Mouse (Mus musculus): ENCODE results near the gene Lamp1. TPM values are rescaled to one million over a fixed set of nuclear protein-coding genes. Genes with fewer than 3 reads are reported as not detected.

The Lamp1 gene
- polyA plus RNA-seq, 1 experiment from 2014 or later, result 242 TPM

DNA sequence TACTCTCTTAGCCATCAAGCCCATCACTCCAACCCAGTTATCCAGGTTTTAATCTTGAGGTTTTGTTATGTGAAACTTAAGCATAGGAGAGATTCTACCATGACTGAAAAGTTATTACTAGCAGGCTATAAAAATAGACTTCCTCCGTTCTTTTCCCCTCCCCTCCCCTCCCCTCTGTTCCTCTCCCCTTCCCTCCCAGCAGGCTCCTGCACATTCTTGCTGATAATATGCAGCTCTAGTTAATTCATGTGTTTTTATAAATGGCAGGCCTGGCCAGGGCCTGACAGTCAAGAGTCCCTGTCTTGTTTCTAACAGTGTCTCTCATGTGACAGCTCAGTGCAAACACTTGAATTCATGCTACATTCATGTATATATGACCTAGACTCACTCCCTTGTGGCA, 11.5 kb downstream of the Lamp1 start:
- no peak overlapping the region for H3K9ac ChIP-seq (replicated peaks)
- no peaks in the 10 kb centered on the region for H3K4me1 ChIP-seq
- H3K27me3 ChIP-seq, result no peaks in the 10 kb centered on the region
- peaks cover 93% of the 10 kb centered on the region for H3K36me3 ChIP-seq
- H3K4me2 ChIP-seq (replicated peaks), result no peak overlapping the region
- H3K4me3 ChIP-seq, result no peak overlapping the region
- no peak overlapping the region for H3K27ac ChIP-seq (replicated peaks)
- H3K9me3 ChIP-seq, result no peaks in the 10 kb centered on the region
- 75% methylated on average over 1 of the region's 1 CpGs for WGBS
- no peak for ATAC-seq (ENCODE audit: low FRiP score, low read depth)

DNA sequence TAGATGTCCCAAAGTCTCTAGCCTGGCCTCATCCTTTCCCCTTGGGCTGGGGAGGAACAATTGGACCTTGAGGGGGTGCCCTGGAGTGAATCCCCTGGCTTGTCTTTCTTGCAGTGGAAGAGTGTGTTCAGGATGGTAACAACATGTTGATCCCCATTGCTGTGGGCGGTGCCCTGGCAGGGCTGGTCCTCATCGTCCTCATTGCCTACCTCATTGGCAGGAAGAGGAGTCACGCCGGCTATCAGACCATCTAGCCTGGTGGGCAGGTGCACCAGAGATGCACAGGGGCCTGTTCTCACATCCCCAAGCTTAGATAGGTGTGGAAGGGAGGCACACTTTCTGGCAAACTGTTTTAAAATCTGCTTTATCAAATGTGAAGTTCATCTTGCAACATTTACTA, 15.3 kb downstream of the Lamp1 start:
- no peak overlapping the region for H3K27ac ChIP-seq (replicated peaks)
- H3K4me3 ChIP-seq, result no peak overlapping the region
- H3K36me3 ChIP-seq, result peaks cover 93% of the 10 kb centered on the region
- ATAC-seq (ENCODE audit: low FRiP score, low read depth), result no peak
- no peaks in the 10 kb centered on the region for H3K9me3 ChIP-seq
- WGBS, result 90% methylated on average over 4 of the region's 4 CpGs
- H3K27me3 ChIP-seq, result no peaks in the 10 kb centered on the region
- no peak overlapping the region for H3K4me2 ChIP-seq (replicated peaks)
- H3K9ac ChIP-seq (replicated peaks), result no peak overlapping the region
- no peaks in the 10 kb centered on the region for H3K4me1 ChIP-seq

DNA sequence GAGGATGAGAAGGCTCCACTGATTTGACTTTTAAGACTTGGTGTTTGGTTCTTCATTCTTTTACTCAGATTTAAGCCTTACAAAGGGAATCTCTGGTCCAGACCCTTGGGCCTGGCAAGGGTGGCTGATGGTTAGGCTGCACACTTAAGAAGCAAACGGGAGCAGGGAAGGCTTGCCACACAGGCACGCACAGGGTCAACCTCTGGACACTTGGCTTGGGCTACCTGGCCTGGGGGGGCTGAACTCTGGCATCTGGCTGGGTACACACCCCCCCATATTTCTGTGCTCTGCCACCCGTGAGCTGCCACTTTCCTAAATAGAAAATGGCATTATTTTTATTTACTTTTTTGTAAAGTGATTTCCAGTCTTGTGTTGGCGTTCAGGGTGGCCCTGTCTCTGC, 15.8 kb downstream of the Lamp1 start:
- Histone ChIP-seq H3K4me2 (replicated peaks) (no peak overlapping the region), H3K27ac (replicated peaks) (no peak overlapping the region), H3K9me3 (no peaks in the 10 kb centered on the region), H3K4me3 (no peak overlapping the region), H3K36me3 (peaks cover 92% of the 10 kb centered on the region), H3K27me3 (no peaks in the 10 kb centered on the region), H3K9ac (replicated peaks) (no peak overlapping the region), H3K4me1 (no peaks in the 10 kb centered on the region)
- ATAC-seq (ENCODE audit: low FRiP score, low read depth), result no peak
- 92% methylated on average over 4 of the region's 4 CpGs for WGBS

DNA sequence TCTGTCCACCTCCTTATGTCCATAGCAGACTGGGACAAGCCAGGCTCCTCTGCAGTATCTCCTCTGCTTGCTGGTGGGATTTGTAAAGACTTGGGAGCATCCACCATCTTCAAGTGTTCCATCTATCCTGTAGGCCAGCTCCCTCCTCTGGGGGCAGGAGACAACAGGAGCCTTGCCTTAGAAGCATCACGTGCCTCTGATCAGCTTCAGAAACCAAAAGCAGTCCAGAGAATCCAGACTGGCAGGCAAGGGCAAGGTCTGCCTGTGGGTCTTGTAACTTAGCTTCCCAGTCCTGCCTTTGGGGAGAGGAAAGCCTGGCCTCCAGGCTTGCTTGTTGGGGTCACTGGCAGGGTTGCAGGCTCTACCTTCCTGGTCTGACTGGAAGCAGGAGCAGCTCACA, 16.7 kb downstream of the Lamp1 start:
- H3K9me3 ChIP-seq, result no peaks in the 10 kb centered on the region
- ATAC-seq (ENCODE audit: low FRiP score, low read depth), result no peak
- 79% methylated on average over 1 of the region's 1 CpGs for WGBS
- H3K9ac ChIP-seq (replicated peaks), result no peak overlapping the region
- no peak overlapping the region for H3K4me3 ChIP-seq
- peaks cover 84% of the 10 kb centered on the region for H3K36me3 ChIP-seq
- H3K4me1 ChIP-seq, result no peaks in the 10 kb centered on the region
- no peaks in the 10 kb centered on the region for H3K27me3 ChIP-seq
- H3K27ac ChIP-seq (replicated peaks), result no peak overlapping the region
- H3K4me2 ChIP-seq (replicated peaks), result no peak overlapping the region

DNA sequence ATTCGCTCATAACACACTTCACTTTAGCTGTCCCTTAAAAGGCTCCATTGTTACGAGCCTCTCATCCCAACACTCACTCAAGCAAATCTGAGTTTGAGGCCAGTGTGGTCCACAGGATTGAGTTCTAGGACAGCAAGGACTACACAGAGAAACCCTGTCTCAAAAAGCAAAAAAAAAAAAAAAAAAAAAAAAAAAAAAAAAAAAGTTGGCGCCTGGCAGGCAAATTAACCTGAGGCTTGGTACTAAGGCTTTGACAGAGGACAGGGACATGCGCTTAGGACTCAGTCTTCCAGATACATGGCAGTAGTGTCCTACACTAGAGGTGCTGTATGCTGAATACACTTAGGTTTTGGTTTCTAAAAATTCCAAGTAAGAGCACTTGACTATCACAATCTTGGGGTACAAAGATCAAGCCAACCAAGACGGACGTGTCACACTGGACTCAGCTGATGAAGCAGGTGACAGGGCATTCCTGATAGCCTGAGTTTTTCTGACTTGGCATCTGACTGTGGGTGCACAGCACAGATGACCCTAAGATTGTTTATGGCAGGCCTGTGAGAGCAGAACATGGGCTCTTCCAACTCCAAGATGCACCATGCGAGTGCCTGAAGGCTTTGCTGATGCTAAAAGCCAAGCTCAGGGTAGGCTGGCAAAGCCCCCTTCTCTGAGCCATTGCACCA, 18.4 kb downstream of the Lamp1 start:
- Histone ChIP-seq H3K4me1 (no peaks in the 10 kb centered on the region), H3K4me3 (no peak overlapping the region), H3K27ac (replicated peaks) (no peak overlapping the region), H3K4me2 (replicated peaks) (no peak overlapping the region), H3K9me3 (no peaks in the 10 kb centered on the region), H3K27me3 (no peaks in the 10 kb centered on the region), H3K9ac (replicated peaks) (no peak overlapping the region), H3K36me3 (peaks cover 68% of the 10 kb centered on the region)
- ATAC-seq (ENCODE audit: low FRiP score, low read depth), result no peak
- WGBS, result 95% methylated on average over 7 of the region's 7 CpGs

DNA sequence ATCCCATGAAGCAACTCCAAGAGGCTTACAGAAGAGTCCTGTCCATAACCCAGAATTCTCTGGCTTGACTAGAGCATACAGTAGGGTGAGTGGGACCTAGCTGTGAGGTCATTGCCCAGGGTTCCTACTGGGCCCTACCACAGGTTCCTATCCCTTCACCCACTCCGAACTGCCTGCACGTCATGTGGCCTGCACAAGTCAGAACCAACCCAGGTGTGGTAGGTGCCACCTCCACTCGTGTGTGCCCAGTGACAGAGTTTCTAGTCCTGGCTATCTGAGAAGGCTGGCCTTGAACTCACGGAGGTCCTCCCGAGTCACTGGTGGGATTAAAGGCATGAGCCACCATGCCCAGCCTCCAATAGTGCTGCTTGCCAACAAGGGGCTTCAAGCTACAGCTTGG, 19.2 kb downstream of the Lamp1 start:
- 90% methylated on average over 5 of the region's 5 CpGs for whole genome bisulfite sequencing

DNA sequence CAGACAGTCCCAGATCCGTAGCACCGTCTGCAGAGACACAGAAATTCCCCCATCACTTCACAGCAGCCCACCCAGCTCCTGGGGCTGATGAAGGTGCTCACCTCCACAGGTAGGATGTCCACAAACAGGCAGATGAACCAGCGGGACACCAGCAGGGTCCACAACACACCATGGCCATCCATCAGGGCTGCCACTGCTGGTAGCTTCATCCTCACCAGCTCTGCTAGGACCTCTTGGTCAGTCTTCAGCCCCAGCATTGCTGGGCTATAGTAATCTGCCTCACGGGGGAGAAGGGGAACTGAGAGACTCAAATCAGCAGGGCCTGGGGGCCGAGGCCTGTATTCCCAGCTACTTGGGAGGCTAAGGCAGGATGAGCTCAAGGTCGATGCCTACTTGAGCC, 20.5 kb downstream of the Lamp1 start:
- Histone ChIP-seq H3K9me3 (no peaks in the 10 kb centered on the region), H3K4me1 (no peaks in the 10 kb centered on the region), H3K9ac (replicated peaks) (0 out of 2 replicates have a peak overlapping the region, but pooled peaks have one; percentile 24), H3K27me3 (no peaks in the 10 kb centered on the region), H3K4me3 (no peak overlapping the region), H3K36me3 (peaks cover 48% of the 10 kb centered on the region), H3K4me2 (replicated peaks) (no peak overlapping the region), H3K27ac (replicated peaks) (no peak overlapping the region)
- ATAC-seq (ENCODE audit: low FRiP score, low read depth), result no peak
- WGBS, result 75% methylated on average over 6 of the region's 6 CpGs

More for the DNA sequence above, 19.2 kb downstream of the Lamp1 start:
- no peaks in the 10 kb centered on the region for H3K4me1 ChIP-seq
- no peak overlapping the region for H3K27ac ChIP-seq (replicated peaks)
- H3K9me3 ChIP-seq, result no peaks in the 10 kb centered on the region
- no peak for ATAC-seq (ENCODE audit: low FRiP score, low read depth)
- no peak overlapping the region for H3K9ac ChIP-seq (replicated peaks)
- H3K36me3 ChIP-seq, result peaks cover 60% of the 10 kb centered on the region
- H3K27me3 ChIP-seq, result no peaks in the 10 kb centered on the region
- no peak overlapping the region for H3K4me2 ChIP-seq (replicated peaks)
- H3K4me3 ChIP-seq, result no peak overlapping the region

DNA sequence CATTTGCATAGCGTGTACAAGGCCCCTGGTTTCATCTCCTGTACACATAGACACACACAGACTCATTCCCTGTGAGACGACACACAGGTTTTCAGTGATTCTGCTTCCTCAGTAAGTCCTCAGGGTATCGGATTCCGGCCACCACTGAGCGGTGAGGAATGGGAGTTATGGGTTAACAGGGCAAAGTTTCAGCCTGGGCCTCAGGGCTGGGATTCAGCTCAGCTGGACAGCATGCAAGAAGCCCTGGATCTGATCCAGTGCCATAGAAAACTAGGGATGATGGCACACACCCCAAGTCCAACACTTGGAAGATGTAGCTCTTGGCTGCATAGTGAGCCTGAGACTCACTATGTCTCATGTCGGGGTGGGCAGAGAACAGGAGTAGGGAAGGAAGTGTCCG, 21.0 kb downstream of the Lamp1 start:
- Histone ChIP-seq H3K4me2 (replicated peaks) (no peak overlapping the region), H3K4me3 (no peak overlapping the region), H3K4me1 (no peaks in the 10 kb centered on the region), H3K27ac (replicated peaks) (no peak overlapping the region), H3K9me3 (no peaks in the 10 kb centered on the region), H3K27me3 (no peaks in the 10 kb centered on the region), H3K9ac (replicated peaks) (no peak overlapping the region), H3K36me3 (peaks cover 48% of the 10 kb centered on the region)
- ATAC-seq (ENCODE audit: low FRiP score, low read depth), result no peak
- 86% methylated on average over 7 of the region's 7 CpGs for WGBS

DNA sequence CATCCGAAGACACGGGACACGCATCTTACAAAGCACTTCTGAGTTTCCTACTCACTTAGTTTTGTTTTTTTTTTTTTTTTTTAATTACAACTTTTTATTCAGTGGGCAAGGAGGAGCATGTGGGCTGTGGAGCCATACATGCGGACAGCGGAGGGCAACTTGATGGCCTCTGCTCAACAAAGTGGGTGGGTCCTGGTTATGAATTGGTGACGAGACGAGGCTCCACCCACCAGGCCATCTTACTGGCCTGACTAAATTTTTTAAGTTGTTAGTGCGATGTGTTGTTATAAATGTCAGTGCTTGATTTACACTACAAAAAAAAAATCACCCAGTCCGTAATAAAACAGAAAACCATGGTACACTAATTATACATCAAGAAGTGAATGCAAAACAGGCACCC, 21.4 kb downstream of the Lamp1 start:
- no peak for ATAC-seq (ENCODE audit: low FRiP score, low read depth)
- Histone ChIP-seq H3K9ac (replicated peaks) (no peak overlapping the region), H3K27ac (replicated peaks) (no peak overlapping the region), H3K4me3 (no peak overlapping the region), H3K27me3 (no peaks in the 10 kb centered on the region), H3K4me1 (no peaks in the 10 kb centered on the region), H3K9me3 (no peaks in the 10 kb centered on the region), H3K4me2 (replicated peaks) (no peak overlapping the region), H3K36me3 (peaks cover 48% of the 10 kb centered on the region)
- WGBS, result 89% methylated on average over 9 of the region's 9 CpGs

DNA sequence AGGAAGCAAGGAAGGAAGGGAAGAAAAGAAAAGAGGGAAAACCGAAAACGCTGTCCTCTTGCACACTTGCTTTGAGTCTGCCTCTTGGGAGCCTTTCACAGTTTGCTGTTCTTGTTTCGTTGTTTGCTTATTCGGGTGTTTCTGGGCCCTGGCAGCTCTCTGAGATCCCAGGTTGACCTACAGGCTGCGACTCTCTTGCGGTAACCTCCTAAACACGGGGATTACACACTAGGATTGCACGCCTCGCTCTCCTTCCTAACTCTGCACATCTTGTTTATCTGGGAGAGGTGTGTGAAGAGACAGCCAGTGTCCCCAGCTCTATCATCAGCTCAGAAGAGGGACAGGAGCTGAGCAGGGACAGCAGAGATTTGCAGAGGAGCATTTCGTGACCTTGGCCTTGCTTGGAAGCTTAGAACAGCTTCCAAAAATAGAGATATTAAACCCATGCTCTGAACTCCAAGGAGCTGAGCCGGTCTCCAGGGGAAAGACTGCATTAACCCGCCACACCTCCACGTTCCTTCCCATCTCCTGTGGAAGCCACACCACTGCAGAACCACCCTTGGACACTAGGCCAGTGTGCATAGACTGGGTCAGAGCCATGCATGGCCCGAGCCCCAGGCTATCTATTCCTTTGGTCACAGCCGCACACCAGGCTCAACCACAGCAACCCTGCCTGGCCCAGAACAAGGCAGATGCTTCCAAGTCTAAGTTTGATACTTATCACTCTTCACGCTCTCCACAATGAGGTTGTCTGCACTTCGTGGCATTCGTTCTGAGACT, 22.1 kb downstream of the Lamp1 start:
- no peak overlapping the region for H3K4me3 ChIP-seq
- no peak overlapping the region for H3K27ac ChIP-seq (replicated peaks)
- H3K36me3 ChIP-seq, result peaks cover 48% of the 10 kb centered on the region
- WGBS, result 81% methylated on average over 18 of the region's 18 CpGs
- no peak overlapping the region for H3K4me2 ChIP-seq (replicated peaks)
- no peak for ATAC-seq (ENCODE audit: low FRiP score, low read depth)
- no peaks in the 10 kb centered on the region for H3K4me1 ChIP-seq
- no peaks in the 10 kb centered on the region for H3K9me3 ChIP-seq
- H3K9ac ChIP-seq (replicated peaks), result no peak overlapping the region
- H3K27me3 ChIP-seq, result no peaks in the 10 kb centered on the region

DNA sequence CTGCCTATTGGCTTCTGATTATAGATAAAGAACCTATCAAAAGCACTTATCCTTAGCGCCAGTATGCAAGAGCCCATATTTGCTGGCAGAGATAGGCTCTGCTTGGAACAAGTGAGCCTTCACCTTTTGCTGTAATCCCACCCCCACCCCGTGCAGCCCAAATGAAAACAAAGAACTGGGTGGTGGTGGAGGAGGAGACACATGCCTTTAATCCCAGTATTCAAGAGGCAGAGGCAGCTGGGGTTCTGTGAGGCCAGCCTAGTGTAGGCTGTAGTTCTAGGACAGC, 22.7 kb downstream of the Lamp1 start:
- no peak overlapping the region for H3K4me2 ChIP-seq (replicated peaks)
- ATAC-seq (ENCODE audit: low FRiP score, low read depth), result no peak
- no peak overlapping the region for H3K27ac ChIP-seq (replicated peaks)
- 43% methylated on average over 2 of the region's 2 CpGs for WGBS
- H3K9ac ChIP-seq (replicated peaks), result no peak overlapping the region
- no peaks in the 10 kb centered on the region for H3K27me3 ChIP-seq
- peaks cover 45% of the 10 kb centered on the region for H3K36me3 ChIP-seq
- no peak overlapping the region for H3K4me3 ChIP-seq
- H3K4me1 ChIP-seq, result no peaks in the 10 kb centered on the region
- no peaks in the 10 kb centered on the region for H3K9me3 ChIP-seq

DNA sequence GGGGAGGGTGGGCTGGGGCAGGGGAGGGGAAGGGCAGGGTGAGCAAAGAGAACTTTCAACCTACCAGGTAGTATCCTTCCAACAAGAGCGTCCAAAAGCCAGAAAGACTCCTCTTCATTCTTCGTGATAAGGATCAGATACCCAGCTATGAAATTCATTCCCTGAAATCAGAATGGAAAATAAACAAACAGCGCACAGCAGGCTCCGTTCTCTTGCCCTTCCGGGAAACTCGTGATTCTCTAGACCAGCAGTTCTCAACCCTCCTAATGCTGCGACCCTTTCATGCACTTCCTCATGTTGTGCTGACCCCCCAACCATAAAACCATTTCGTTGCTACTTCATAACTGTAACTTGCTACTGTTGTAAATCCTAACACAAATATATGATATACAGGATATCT, 27.9 kb downstream of the Lamp1 start:
- WGBS, result 87% methylated on average over 8 of the region's 8 CpGs
- no peaks in the 10 kb centered on the region for H3K4me1 ChIP-seq
- no peak overlapping the region for H3K9ac ChIP-seq (replicated peaks)
- ATAC-seq (ENCODE audit: low FRiP score, low read depth), result no peak
- no peaks in the 10 kb centered on the region for H3K27me3 ChIP-seq
- H3K9me3 ChIP-seq, result no peaks in the 10 kb centered on the region
- H3K4me3 ChIP-seq, result no peak overlapping the region
- H3K36me3 ChIP-seq, result peaks cover 35% of the 10 kb centered on the region; the same call in 1 of the 2 replicates
- H3K4me2 ChIP-seq (replicated peaks), result no peak overlapping the region
- no peak overlapping the region for H3K27ac ChIP-seq (replicated peaks)
